Mouse (Mus musculus): ENCODE measurements around the gene Abca13. TPM values are rescaled to one million over a fixed set of nuclear protein-coding genes. Genes with fewer than 3 reads are reported as not detected.
"Not testable (repeated sequence)": the region's sequence is repeated elsewhere in the genome, so short reads cannot be mapped to it uniquely, and the experiment has no call there.

Abca13 gene
- polyA plus RNA-seq, 1 experiment from 2014 or later, result 0.01 TPM

DNA sequence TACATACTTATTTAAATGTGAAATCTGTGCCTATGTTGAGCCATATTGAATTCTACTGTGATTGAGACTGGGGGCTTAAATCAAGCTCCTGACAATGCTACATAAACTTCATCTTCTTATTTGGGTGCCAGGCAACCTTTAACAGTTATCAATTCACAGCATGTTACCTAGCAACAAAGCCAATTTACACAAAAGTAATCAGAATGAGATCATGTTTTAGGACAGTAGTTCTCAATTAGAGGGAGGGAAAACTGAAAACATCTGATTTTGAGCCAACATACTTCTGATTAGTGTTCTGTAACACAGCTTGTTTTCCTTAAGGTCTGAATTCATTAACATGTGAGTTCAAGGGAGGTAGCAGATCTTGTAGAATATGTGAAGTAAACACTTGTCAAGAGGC lies 244.9 kb downstream of the Abca13 start:
- no peak overlapping the region for H3K4me2 ChIP-seq
- no peak overlapping the region for H3K9ac ChIP-seq
- H3K36me3 ChIP-seq (ENCODE audit: poor library complexity, severe bottlenecking), result no peaks in the 10 kb centered on the region
- ATAC-seq, result peak; percentile 57; the same call in 1 of the 2 replicates
- H3K27me3 ChIP-seq, result no peaks in the 10 kb centered on the region
- H3K4me1 ChIP-seq, result peaks cover 12% of the 10 kb centered on the region
- no peaks in the 10 kb centered on the region for H3K9me3 ChIP-seq (replicated peaks)
- H3K27ac ChIP-seq, result no peak overlapping the region
- H3K4me3 ChIP-seq, result no peak overlapping the region

DNA sequence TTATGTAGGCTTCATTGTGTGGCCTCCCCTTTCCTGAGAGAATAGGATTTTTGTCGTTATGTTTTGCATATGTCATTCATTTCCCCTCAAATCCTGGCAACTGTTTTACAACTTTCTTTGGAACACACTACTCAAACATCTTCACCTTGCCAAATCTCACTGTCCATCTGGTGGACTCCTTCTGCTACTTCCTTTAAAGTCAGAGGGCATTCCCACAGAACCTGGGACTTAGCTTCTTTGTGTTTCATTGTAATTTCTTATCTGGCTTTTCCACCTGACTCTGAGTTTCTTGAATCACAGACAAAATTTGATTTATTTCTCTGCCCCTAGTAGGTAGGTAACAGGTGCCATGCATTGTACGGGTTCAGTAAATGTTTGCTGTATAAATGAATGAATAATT lies 248.0 kb downstream of the Abca13 start:
- Histone ChIP-seq H3K27ac (no peak overlapping the region), H3K9ac (no peak overlapping the region), H3K9me3 (replicated peaks) (no peaks in the 10 kb centered on the region), H3K36me3 (ENCODE audit: poor library complexity, severe bottlenecking) (no peaks in the 10 kb centered on the region), H3K4me2 (no peak overlapping the region), H3K4me3 (no peak overlapping the region), H3K4me1 (peaks cover 12% of the 10 kb centered on the region), H3K27me3 (no peaks in the 10 kb centered on the region)
- ATAC-seq, result no peak
- 94% methylated on average over 2 of the region's 2 CpGs for WGBS

DNA sequence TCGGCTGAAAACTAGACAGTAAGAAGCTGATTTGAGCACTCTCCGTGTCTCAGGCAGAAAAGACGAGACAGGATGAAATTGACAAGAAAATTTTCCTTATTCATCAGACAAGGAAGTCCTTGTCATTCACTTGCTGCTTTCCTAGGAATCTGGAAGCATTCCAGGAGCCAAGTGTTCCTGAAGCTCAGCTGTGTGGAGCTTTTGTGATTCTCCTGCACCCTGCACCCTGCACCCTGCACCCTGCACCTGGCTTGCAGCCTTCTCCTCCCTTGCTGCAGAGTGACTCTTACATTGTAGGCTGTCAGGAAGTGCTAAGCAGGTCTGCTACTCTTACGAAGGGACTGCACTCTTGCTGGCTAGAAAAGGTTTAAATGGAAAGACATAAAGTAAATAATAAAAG lies 249.4 kb downstream of the Abca13 start:
- H3K36me3 ChIP-seq (ENCODE audit: poor library complexity, severe bottlenecking), result no peaks in the 10 kb centered on the region
- WGBS, result 51% methylated on average over 4 of the region's 4 CpGs
- H3K4me1 ChIP-seq, result peaks cover 12% of the 10 kb centered on the region
- no peak overlapping the region for H3K4me3 ChIP-seq
- H3K9me3 ChIP-seq (replicated peaks), result no peaks in the 10 kb centered on the region
- no peak overlapping the region for H3K4me2 ChIP-seq
- H3K9ac ChIP-seq, result no peak overlapping the region
- H3K27ac ChIP-seq, result no peak overlapping the region
- no peaks in the 10 kb centered on the region for H3K27me3 ChIP-seq
- peak; percentile 80 for ATAC-seq

DNA sequence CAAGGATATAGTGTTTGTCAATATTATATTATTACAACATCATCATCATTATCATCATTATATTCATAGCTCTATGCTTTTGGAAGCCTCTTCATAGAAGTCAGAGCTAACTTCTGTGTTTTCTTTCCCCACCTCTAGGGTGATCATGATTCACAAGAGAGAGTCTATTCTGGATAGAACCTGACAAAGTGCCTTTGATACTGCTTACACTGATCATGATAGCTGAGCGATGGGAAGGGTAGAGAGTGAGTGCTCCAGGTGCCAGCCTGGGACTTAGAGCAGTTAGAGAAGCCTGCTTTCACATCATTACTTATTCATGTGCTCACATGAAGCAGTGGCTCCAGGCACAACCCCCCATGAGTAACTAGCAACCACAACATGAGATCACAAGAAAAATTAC lies 280.7 kb downstream of the Abca13 start:
- ATAC-seq, result no peak
- H3K4me1 ChIP-seq, result no peaks in the 10 kb centered on the region
- H3K27ac ChIP-seq, result no peak overlapping the region

DNA sequence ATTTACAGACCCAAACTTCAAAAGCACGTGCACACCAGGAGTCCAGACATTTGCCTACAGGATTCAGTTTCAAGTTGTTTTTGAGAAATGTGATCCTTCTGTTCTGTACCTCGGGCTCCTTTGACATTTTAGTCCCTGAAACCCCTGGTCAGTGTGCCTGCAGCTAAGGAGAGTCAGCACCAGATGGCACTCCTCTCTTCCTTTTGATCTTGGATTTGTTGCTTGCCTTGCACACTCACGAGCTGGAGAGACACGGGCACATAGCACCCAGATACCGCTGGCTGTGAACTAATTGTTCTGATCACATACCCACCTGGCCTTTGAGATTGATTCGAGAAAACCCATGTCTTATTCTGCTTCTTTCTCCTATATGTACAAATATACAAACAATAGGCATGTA lies 289.8 kb downstream of the Abca13 start:
- peak; percentile 86 for ATAC-seq
- H3K9ac ChIP-seq, result no peak overlapping the region
- H3K27me3 ChIP-seq, result no peaks in the 10 kb centered on the region
- H3K4me3 ChIP-seq, result no peak overlapping the region
- 20% methylated on average over 6 of the region's 6 CpGs for WGBS
- no peak overlapping the region for H3K4me2 ChIP-seq
- H3K27ac ChIP-seq, result no peak overlapping the region
- no peaks in the 10 kb centered on the region for H3K4me1 ChIP-seq
- H3K9me3 ChIP-seq (replicated peaks), result no peaks in the 10 kb centered on the region
- H3K36me3 ChIP-seq (ENCODE audit: poor library complexity, severe bottlenecking), result no peaks in the 10 kb centered on the region

More for the DNA sequence above, 280.7 kb downstream of the Abca13 start:
- Histone ChIP-seq H3K9me3 (replicated peaks) (no peaks in the 10 kb centered on the region), H3K36me3 (ENCODE audit: poor library complexity, severe bottlenecking) (no peaks in the 10 kb centered on the region), H3K4me2 (no peak overlapping the region), H3K4me3 (no peak overlapping the region), H3K9ac (no peak overlapping the region), H3K27me3 (no peaks in the 10 kb centered on the region)
- WGBS, result 89% methylated on average over 1 of the region's 1 CpGs

DNA sequence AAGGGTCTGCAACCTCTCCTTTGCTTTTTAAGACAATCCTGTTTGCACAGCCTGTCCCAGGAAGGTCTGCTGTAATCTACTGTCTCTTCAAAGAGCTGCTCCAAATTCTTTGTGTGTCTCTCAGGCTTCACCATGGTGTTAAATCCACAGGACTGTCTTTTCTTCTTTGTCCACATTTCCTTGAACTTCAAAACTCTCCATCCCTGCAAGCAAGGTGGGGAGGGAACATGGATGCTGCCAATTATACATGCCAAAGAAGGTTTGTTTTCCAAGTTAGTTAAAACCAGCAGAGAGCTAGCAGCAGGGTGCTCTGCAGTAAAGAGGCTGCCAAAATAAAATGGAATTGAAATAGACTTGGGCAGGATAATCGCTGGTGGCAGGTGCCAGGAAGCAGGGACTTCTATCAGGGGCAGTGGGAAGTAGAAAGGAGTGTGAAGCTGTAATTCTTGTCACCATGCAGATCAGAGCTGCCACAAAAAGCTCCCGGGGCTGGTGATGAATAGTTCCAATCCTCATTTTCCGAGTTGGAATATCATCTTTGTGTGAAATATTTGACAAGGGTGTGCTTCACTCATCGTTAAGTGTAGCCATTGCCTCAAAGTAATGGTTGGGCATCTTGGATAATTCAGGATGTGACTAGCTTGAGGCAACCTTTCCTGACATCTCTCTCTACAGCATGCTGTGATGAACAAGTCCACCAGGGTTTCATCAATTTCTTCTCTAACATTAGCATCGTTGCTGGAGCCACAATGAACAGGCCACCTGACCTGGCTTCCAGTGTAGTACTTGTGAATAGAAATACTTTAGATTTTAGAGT lies 308.8 kb downstream of the Abca13 start:
- H3K4me2 ChIP-seq, result no peak overlapping the region
- H3K9me3 ChIP-seq (replicated peaks), result no peaks in the 10 kb centered on the region
- H3K27me3 ChIP-seq, result no peaks in the 10 kb centered on the region
- ATAC-seq, result peak; percentile 83
- no peak overlapping the region for H3K4me3 ChIP-seq
- 0 out of 2 replicates have a peak, but pooled peaks cover 5% of the 10 kb centered on the region for H3K4me1 ChIP-seq
- H3K27ac ChIP-seq, result no peak overlapping the region
- 36% methylated on average over 5 of the region's 5 CpGs for WGBS
- H3K9ac ChIP-seq, result no peak overlapping the region
- no peaks in the 10 kb centered on the region for H3K36me3 ChIP-seq (ENCODE audit: poor library complexity, severe bottlenecking)

DNA sequence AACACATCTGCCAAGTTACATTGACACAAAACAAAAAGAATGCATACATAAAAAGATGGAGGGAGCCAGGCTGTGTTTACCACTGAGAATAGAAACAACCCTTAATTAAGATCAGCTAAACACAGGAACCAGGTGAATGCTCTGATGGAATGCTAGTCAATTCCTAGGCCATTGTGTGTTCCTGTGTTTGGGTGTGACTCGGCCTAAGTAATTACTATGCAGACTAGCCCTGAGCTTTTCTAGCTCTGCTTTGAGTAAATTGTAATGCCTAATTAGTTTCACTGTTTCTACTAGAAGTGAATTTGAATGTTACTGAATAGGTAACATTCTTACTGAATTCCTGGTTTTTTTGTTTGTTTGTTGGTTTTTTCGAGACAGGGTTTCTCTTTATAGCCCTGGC lies 323.2 kb downstream of the Abca13 start:
- H3K9ac ChIP-seq; H3K27me3 ChIP-seq; H3K4me3 ChIP-seq; H3K4me1 ChIP-seq; ATAC-seq; H3K27ac ChIP-seq; H3K4me2 ChIP-seq; H3K36me3 ChIP-seq (ENCODE audit: poor library complexity, severe bottlenecking); H3K9me3 ChIP-seq (replicated peaks): not testable (repeated sequence)
- 35% methylated on average over 2 of the region's 2 CpGs for WGBS

DNA sequence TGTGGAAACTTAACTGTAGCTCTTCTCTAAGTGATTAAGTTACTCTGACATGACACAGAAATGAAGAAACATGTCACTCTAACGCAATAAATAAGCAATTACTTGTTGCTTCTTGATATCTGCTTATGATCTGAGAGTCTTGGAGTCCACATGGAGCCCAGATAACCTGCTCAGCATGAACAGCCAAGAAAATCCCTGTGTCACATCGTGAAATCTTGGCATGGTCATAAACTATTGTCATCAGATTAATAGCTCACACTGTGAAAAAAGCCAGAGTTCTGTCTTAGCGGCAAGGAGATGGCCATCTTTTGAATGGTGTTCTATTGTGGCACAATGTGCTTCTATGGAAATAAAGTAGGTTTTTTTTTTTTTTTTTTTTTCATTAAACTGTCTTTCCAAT lies 336.8 kb downstream of the Abca13 start:
- H3K4me1 ChIP-seq, result no peaks in the 10 kb centered on the region
- H3K9me3 ChIP-seq (replicated peaks), result no peaks in the 10 kb centered on the region
- H3K27me3 ChIP-seq, result no peaks in the 10 kb centered on the region
- H3K36me3 ChIP-seq (ENCODE audit: poor library complexity, severe bottlenecking), result no peaks in the 10 kb centered on the region
- H3K9ac ChIP-seq, result no peak overlapping the region
- H3K27ac ChIP-seq, result no peak overlapping the region
- no peak for ATAC-seq
- no peak overlapping the region for H3K4me3 ChIP-seq
- 78% methylated on average over 3 of the region's 3 CpGs for WGBS
- H3K4me2 ChIP-seq, result no peak overlapping the region

DNA sequence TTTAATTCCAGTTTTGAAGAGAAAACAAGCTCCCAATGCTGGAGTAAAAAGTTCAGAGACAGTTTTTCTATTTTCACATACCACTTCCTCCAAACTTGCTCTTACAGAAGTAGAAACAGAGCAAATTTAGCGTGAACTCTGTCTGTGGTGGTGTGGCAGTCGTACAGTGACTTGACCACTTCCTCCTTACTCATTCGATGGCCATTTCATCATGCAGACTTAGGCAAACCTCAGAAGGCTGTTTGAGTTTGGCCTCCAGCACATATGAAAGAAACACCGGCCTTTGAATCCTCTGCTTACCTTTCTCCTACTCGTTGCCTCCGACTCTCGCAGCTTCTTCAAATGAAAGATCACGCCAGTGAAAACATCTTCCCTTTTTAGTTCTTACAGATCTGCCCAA lies 340.0 kb downstream of the Abca13 start:
- WGBS, result 91% methylated on average over 8 of the region's 8 CpGs
- Histone ChIP-seq H3K27me3 (no peaks in the 10 kb centered on the region), H3K9ac (no peak overlapping the region), H3K27ac (no peak overlapping the region), H3K4me3 (no peak overlapping the region), H3K4me2 (no peak overlapping the region), H3K36me3 (ENCODE audit: poor library complexity, severe bottlenecking) (no peaks in the 10 kb centered on the region), H3K4me1 (no peaks in the 10 kb centered on the region), H3K9me3 (replicated peaks) (no peaks in the 10 kb centered on the region)
- no peak for ATAC-seq

DNA sequence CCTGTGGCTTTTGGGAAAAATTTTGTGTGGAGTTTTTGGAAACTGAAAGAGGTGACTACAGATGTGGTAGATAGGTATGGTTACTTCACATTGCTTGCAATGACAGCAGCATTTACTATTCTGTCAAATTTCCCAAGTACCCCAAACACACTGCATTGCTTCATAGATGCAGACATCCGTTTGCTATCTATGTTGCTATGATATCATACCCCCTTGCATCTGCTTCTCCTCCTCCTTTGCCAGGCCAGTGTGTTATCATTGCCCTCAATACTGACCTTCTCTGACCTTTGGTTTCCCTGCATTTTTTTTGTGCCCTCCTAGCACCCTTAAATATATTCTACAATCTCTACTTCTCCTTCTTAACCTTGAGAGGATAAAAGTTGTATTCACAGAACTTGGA lies 341.4 kb downstream of the Abca13 start:
- Histone ChIP-seq H3K27ac (no peak overlapping the region), H3K27me3 (no peaks in the 10 kb centered on the region), H3K4me1 (no peaks in the 10 kb centered on the region), H3K4me3 (no peak overlapping the region), H3K9me3 (replicated peaks) (no peaks in the 10 kb centered on the region), H3K4me2 (no peak overlapping the region), H3K36me3 (ENCODE audit: poor library complexity, severe bottlenecking) (no peaks in the 10 kb centered on the region), H3K9ac (no peak overlapping the region)
- ATAC-seq, result no peak
- 76% methylated on average over 1 of the region's 1 CpGs for WGBS

DNA sequence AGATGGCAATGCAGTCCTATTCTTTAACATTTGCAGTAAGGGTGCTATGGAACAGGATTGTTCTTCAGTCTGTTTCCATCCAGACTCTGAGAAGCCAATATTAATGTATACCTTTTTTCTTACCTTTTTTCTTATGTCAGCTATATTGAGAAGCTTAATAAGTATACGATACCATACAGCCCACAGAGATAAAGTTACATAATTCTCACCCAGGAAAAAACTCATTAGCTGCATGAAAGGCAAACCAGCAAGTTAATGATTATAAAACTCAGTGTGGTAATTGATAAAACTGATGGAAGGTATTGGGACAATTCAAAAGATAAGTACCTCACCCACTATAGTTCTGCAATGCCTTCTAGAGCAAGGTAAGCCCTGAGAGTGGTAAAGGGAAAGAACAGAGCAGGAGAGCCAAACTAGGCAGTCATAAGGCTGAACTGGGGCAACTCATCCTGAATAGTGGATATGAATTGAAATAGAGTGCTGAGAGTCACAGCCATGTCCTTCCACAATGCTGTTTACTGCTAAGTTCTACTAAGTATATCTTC lies 342.0 kb downstream of the Abca13 start:
- Histone ChIP-seq H3K9ac (no peak overlapping the region), H3K27ac (no peak overlapping the region), H3K4me2 (no peak overlapping the region), H3K4me1 (no peaks in the 10 kb centered on the region), H3K27me3 (no peaks in the 10 kb centered on the region), H3K36me3 (ENCODE audit: poor library complexity, severe bottlenecking) (no peaks in the 10 kb centered on the region), H3K4me3 (no peak overlapping the region), H3K9me3 (replicated peaks) (no peaks in the 10 kb centered on the region)
- ATAC-seq, result no peak
- WGBS, result 86% methylated on average over 1 of the region's 1 CpGs

DNA sequence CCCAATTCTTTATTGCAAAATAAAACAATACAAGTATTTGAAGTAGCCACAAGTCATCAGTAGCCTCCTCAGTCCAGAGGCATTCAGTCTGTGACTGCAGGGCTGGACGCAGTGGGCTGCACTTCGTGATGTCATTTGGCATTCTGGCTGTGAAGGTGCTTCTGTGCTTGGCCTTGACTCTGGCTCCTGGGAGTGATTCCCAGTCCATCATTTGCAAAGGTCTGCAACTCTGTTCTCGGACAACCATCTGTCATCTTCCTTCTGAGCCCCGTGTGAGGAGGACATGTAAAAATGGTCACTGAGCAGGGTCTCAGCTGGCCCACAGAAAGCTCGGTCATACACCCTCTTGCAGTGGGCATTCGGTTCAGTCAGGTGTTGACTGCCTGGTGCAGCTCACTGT lies 345.1 kb downstream of the Abca13 start:
- Histone ChIP-seq H3K4me1 (no peaks in the 10 kb centered on the region), H3K27ac (no peak overlapping the region), H3K9ac (no peak overlapping the region), H3K36me3 (ENCODE audit: poor library complexity, severe bottlenecking) (no peaks in the 10 kb centered on the region), H3K4me3 (no peak overlapping the region), H3K9me3 (replicated peaks) (no peaks in the 10 kb centered on the region), H3K27me3 (no peaks in the 10 kb centered on the region), H3K4me2 (no peak overlapping the region)
- no peak for ATAC-seq
- WGBS, result 69% methylated on average over 6 of the region's 6 CpGs

DNA sequence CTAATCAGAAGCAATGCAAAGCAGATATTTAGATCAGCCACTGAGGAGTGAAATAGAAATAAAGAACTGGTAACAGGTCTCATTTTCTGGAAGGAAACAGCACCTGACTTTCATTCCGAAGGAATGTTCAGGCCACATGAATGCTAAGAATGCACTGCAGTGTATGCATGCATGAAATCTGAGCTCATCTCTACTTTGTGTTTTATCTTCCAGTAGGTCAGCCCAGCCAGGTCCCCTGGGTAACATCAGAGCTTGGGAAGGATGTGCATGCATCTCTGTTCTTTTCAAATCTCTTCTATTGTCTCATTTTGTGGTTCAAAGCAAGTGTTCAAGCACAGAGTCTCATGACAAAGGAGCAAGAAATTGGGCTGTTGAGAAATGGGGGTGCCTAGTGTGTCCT lies 346.6 kb downstream of the Abca13 start:
- Histone ChIP-seq H3K9ac (no peak overlapping the region), H3K4me3 (no peak overlapping the region), H3K9me3 (replicated peaks) (no peaks in the 10 kb centered on the region), H3K4me2 (no peak overlapping the region), H3K27me3 (no peaks in the 10 kb centered on the region), H3K4me1 (no peaks in the 10 kb centered on the region), H3K36me3 (ENCODE audit: poor library complexity, severe bottlenecking) (no peaks in the 10 kb centered on the region), H3K27ac (no peak overlapping the region)
- WGBS, result 75% methylated on average over 1 of the region's 1 CpGs
- ATAC-seq, result no peak
